Mouse (Mus musculus): ENCODE results near the gene Fbxw9.

DNA sequence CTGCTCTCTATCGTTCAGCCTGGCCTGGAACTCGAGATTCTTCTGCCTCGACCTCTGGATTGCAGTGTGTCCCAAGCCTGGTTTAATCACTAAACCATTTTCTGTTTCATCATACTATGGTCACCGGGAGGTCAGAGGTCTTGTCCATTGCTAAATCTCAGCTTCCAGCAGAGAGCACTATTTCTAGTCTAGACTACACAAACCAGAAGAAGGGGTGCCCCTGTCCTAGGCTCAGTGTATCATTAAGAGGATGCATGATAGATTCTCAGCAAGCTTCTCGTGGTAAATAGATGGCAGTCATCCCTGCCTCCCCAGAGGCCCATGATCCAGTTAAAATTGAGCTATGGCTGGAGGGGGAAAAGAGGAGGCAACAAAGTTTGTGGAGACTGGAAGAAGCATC, 11.2 kb downstream of the Fbxw9 start:
- TF ChIP-seq CTCF (IDR thresholded peaks at IDR 0.05 in 2 of 3, conservative IDR thresholded peaks at IDR 0.05 in 1 of 3; ENCODE audit: control insufficient read depth in 1 of 3, insufficient read depth in 1 of 3, low read depth in 2 of 3, low read length in 3 of 3, poor library complexity in 1 of 3, severe bottlenecking in 1 of 3) (no peak), MAX (IDR thresholded peaks at IDR 0.05; ENCODE audit: low read length) (no peak), CHD2 (IDR thresholded peaks at IDR 0.05; ENCODE audit: low read length) (no peak), CHD1 (IDR thresholded peaks at IDR 0.05; ENCODE audit: low read depth, low read length) (no peak), GATA1 (IDR thresholded peaks at IDR 0.05; ENCODE audit: low read depth, low read length) (no peak), POLR2A (IDR thresholded peaks at IDR 0.05; ENCODE audit: control insufficient read depth in 1 of 2, insufficient read depth in 1 of 2, low read depth in 1 of 2, low read length in 2 of 2, poor library complexity in 1 of 2) (no peak), TCF12 (IDR thresholded peaks at IDR 0.05; ENCODE audit: low read depth, low read length) (no peak), GABPA (IDR thresholded peaks at IDR 0.05; ENCODE audit: low read depth, low read length) (no peak), EP300 (IDR thresholded peaks at IDR 0.05; ENCODE audit: low read depth in 1 of 2, low read length in 2 of 2) (no peak), MAFK (IDR thresholded peaks at IDR 0.05; ENCODE audit: borderline replicate concordance, low read depth, low read length) (no peak)
